Mouse (Mus musculus) thymus, postnatal 10 days (tissue): Measurements from ENCODE around the gene Prpf4b.
"Not testable (repeated sequence)": the region's sequence is repeated elsewhere in the genome, so short reads cannot be mapped to it uniquely, and the experiment has no call there.

Source experiments
- DNase-seq, 2 experiments: peaks; one replicate each; pipeline ENCODE4 v3.0.0; 2021; ENCODE audit warnings: low spot score in 2 of 2

Prpf4b gene

GRCm38 (mm10) chr13:34934931-34935644 lies 60.0 kb downstream of the Prpf4b start:
- no peak for DNase-seq

GRCm38 (mm10) chr13:34942370-34942769 lies 67.3 kb downstream of the Prpf4b start:
- no peak for DNase-seq

DNA sequence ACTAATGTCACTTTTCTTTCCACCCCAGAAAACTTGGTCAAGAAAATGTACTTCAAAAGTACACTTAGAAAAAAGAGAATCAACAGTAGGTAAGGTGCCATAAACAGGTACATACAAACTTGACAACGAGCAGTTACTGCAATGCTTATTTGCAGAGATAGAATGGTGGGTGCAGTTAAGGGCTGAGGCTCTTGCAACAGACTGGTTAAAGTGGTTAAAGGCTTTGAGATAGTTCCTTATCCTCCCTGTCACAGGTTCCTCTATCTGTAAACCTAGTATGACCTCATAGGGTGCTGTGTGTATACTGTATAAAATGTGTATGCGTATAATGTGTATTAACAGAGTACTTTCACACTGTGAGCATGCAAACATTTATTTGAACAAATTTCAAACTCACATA lies 76.3 kb downstream of the Prpf4b start:
- DNase-seq, result not testable (repeated sequence)
